Mouse (Mus musculus): ENCODE measurements at regions not wholly inside any gene's neighbourhood (a gene's known extent, or its start where the extent isn't known, plus 50 kb on each side); places are given as distances from the start of the nearest gene placed in this dataset.

DNA sequence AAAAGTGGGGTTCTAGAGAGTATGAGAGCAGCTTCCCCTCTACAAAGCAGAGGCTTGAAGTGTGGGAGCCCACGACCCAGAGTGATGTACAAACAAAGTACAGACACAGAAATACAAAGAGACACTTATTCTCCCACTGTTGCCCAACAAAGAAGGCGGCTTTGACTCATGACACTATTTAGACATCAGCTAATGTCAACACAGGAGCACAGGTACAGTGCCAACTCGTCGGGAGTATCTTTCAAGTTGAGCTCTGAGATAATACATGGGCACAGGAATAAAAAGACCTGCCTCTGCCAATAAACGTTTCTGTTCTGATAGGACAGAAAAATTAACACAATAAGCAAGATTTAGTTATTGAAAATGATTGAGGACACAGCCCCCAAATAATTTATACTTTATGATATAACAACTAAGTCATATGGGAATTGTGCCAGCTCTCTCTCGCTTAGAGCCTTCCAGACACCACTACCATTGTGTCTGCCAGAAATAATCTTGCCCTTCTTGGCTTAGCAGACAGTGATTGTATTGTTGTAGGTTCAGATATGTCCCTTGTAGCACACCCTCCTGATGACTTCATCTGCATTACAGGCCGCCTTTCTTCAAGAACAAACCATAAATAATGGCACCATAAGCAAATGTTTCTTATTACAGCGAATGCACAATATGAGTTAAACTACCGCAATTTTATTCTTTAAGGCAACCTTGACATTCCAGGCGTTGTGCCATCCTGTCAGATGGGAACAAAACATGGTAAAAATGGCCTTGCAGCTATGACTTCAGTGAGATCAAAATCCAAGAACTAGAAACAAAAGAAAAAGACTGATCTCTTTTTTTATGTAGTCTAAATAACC, 561.1 kb downstream of the Adgrl2 start:
- DNase-seq (ENCODE audit: low spot score) = no peak

DNA sequence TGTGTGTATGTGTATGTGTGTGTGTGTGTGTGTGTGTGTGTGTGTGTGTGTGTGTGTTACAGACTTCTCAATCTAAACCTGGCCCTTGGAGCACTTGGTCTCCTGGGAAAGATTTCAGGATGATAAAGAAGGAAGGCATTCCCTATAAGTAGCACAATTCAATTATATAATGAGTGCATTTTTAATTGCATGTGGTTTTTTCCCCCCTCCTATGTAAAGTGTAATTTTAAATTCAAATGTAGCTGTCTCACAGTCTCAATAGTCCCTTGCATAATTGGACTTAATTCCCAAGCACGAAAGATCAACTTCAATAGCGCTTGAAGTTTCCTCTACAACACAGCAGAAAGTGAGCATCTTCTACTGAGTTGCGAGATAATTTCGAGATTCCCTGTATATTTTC, 566.3 kb downstream of the Adgrl2 start:
- no peak for DNase-seq (ENCODE audit: low spot score)

- DNase-seq (ENCODE audit: low spot score) = no peak
These were observed 567.0 kb downstream of the Adgrl2 start for GRCm38 (mm10) chr3:148423383-148423782.

DNA sequence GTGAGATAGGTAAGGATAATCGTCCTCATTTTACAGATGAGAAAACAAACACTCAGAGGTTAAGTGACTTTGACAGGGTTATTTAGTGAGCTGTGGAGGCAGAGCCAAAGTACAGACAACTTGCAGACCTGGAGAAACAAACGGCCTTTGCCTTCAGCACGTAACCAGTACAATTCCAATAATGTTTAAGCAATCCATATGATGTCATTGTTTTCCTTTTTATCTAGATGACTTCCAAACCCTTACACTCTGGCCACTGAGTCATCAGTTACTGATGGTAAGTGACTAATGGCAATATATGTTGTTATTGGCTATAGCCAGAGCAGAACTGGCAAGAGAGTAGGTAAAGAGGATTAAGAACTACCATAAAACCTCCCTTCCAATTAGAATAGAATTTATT, 567.6 kb downstream of the Adgrl2 start:
- no peak for DNase-seq (ENCODE audit: low spot score)

DNA sequence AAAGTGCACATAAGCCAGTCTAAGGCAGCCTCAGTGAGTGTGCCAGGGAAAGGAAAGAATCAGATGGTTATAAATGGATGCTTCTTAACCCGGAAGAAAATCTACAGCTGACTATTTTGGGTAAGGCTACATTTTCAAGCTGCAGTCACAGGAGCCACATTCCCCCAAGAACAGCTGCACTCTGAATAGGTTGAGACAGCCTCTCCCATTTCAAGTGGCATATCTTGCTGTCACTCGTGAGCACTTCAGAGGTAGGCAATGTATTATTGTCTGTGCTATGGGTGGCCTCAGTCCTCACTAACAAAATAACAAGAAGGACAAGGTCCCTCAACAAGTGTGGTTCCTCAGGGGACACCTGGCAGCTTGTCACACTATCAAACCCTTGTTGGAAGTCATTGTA, 568.1 kb downstream of the Adgrl2 start:
- DNase-seq (ENCODE audit: low spot score) = no peak

DNA sequence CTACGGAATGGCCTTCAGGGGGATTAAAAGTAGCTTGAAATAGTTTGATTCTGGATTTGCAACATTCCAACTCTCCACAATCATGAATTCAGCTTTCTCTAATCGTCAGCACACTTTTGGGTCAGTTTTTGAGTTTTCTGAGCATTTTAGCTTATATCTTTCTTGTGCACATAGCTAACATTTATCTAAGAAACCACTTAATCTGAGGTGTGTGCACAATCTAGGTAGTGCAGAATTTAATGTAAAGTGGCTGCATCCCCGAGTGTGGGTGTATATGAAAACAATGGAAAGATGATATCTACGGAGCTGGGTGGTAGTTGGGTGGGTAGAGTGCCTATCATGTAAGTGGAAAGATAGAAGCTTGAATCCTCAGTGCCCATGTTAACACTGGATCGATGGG, 570.1 kb downstream of the Adgrl2 start:
- DNase-seq (ENCODE audit: low spot score) = no peak

GRCm38 (mm10) chr3:148419462-148420074, 570.8 kb downstream of the Adgrl2 start:
- DNase-seq (ENCODE audit: low spot score) = no peak

DNA sequence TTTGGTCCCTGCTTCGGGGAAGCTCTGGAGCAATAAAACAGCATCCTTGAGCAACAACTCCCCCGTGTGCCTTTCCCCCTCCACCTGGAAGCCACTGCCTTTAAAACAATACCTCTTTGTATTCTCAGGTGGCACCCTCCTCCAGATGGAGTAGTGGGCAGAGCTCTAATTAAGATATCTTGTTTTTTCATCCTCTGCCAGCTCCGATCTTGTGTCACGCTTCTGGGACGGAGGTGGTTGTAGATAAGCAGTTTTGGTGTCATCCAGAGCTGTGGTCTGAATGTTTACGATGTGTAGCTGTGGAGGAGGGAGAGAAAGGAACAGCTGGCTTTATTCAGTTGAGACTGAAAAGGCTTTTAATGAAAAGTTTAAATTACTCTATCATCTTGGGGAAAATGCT, 572.3 kb downstream of the Adgrl2 start:
- DNase-seq (ENCODE audit: low spot score) = no peak

GRCm38 (mm10) chr3:148415443-148415842, 574.9 kb downstream of the Adgrl2 start:
- DNase-seq (ENCODE audit: low spot score) = no peak

GRCm38 (mm10) chr3:148413027-148413426, 577.3 kb downstream of the Adgrl2 start:
- no peak for DNase-seq (ENCODE audit: low spot score)

GRCm38 (mm10) chr3:148412191-148412590, 578.2 kb downstream of the Adgrl2 start:
- DNase-seq (ENCODE audit: low spot score) = no peak

DNA sequence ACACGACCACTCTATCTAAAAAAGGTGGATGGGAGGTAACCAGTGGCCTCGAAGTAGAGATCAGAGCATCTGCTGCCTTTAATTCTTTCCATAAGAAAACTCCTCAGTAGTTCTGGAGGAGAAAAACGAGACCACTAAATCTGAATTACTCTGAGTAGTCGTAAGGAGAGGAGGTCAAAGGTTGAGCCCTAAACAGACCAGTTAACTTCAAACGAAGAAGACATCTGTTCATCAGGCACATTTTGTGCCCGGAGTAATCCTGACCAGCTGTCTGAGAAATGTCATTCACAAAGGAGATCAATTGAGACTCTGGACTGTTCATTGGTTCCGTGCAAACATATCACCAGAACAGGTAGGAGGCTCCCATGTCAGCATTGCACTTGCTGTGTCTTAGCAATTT, 592.0 kb downstream of the Adgrl2 start:
- DNase-seq (ENCODE audit: low spot score) = no peak

DNA sequence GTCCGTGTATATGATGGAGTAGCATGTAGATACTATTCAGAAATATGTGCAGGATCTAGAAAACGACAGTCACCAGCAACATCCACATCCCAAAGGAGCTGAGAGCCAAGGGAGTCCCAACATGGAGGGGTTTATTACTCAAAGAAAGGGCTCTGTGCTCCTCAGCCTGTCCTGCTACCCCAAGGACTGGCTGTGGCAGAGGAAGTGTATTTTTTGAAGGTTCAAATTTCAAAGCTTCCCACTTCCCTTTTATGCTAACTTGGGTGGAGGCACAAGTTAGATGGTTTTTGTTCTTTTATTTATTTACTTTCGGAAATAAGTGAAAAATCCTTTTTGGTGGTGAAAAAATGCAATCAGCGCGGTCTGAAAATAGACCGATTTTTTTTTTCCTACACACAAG, 602.8 kb downstream of the Adgrl2 start:
- DNase-seq (ENCODE audit: low spot score) = no peak

- DNase-seq (ENCODE audit: low spot score) = no peak
These were observed 604.6 kb downstream of the Adgrl2 start for GRCm38 (mm10) chr3:148385712-148386111.

GRCm38 (mm10) chr3:148381057-148381456, 609.3 kb downstream of the Adgrl2 start:
- DNase-seq (ENCODE audit: low spot score) = no peak

DNA sequence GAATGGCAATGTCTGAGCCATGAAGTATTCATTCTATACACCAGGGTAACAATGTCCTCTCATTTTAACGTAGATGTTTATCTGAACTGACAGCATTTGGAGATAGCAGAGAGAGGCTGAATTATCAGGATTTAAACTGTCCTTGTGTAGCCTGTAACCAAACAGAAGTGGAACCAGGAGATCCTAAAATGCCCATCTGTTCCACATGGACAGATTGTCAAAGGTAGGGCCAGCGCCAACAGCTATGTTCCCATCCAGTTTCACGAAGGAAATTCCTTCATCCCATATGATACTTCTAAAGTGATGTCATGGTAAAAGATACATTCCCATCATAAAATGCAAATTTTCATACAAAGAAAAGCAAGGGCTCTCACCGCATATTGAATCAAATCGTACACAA, 627.0 kb downstream of the Adgrl2 start:
- DNase-seq (ENCODE audit: low spot score) = no peak

DNA sequence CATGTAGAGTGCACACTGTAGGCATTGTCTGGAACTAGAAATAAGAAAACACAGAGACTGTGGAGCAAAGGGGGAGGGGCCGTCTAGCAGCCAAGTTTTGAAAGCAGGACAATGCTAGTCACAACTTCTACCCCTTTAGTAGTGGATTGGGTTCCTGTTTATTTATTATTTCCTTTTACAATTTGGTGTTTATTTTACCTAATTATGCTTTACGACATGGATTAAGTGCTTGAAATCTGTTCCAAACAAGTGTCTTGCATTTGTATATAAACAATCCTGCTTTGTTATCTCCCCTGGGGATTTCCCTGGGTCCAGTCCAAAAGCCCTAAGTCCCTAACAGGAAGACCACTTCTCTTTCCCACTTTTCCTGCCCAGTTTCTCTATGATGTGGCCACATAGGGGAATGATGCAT, 627.9 kb downstream of the Adgrl2 start:
- no peak for DNase-seq (ENCODE audit: low spot score)

DNA sequence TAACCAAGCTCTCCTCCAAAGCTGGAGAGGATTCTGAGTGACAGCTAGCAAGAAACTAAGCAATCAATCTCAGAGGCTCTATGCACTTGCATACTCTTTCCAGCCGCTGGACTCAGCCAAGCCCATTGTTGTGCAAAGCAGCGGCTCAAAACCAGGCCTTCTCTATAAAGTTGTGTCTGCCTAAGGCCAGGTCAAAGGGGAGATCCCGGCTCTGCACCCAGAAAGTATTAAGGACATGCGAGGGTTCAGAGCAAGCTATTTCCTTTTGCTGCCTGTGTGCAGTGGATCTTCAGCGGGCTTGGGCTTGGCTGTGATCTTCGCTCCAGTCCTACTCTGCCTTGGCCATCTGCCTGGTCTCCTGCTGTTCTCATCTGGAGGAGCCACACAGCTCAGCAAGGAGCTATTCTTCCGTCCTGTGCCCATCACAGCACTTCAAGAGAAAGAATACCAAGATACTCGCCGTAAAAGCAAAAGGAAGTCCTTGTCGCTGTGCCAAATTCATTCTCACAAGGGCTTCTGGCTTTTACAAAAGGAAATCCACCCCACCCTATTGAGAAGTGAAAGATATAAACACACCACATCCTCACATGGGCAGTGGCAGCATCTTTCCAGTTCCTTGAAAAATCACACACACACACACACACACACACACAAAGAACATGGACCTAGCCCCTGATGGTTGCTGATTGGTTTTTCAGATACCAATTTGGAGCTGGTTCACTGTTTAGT, 646.6 kb downstream of the Adgrl2 start:
- DNase-seq (ENCODE audit: low spot score) = peak; percentile 15

DNA sequence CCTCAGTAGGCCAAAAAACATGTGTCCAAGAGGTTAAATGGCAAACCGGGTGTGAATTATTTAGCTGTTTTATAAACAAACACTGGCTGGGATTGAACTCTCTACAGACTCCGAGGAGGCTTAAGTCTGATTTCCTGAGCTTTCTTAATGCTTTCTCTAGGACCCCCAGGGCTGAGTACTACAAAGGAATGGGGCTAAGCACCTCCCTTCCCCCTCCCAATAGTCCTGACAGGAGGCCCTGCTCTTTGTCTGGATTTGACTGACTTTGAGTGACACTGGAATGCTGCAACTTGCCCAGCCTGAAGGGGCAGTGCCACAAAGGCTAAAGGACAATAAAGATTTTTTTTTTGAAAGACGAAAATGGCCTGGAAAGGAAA, 647.1 kb downstream of the Adgrl2 start:
- no peak for DNase-seq (ENCODE audit: low spot score)

- DNase-seq (ENCODE audit: low spot score) = no peak
These were observed 651.1 kb downstream of the Adgrl2 start for GRCm38 (mm10) chr3:148339258-148339657.

- DNase-seq (ENCODE audit: low spot score) = no peak
These were observed 653.7 kb downstream of the Adgrl2 start for GRCm38 (mm10) chr3:148336640-148337039.

DNA sequence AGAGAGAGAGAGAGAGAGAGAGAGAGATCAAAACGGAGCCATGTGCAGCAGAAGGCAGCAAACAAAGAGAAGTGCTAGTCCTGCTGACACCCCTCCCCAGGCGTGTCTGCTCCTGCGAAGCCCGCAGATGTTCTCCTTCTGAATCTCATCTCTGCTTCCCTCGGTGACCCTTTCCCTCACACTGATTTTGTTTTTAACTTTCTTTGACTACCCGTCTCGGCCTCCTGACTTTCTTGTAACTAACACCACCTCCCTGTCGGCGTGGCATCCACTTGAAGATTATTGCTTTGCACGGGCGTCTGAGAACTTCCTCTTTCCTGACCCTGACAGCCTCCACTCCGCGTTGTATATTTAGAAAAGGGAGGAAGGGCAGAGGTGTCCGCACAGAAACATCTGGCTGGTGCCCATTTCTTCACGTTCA, 654.3 kb downstream of the Adgrl2 start:
- no peak for DNase-seq (ENCODE audit: low spot score)

- DNase-seq (ENCODE audit: low spot score) = no peak
These were observed 654.7 kb downstream of the Adgrl2 start for GRCm38 (mm10) chr3:148335654-148336053.

Data from layer of hippocampus, adult 11-12 months (tissue).